Mouse (Mus musculus): ENCODE results near the gene Tymp.

Tymp gene

DNA sequence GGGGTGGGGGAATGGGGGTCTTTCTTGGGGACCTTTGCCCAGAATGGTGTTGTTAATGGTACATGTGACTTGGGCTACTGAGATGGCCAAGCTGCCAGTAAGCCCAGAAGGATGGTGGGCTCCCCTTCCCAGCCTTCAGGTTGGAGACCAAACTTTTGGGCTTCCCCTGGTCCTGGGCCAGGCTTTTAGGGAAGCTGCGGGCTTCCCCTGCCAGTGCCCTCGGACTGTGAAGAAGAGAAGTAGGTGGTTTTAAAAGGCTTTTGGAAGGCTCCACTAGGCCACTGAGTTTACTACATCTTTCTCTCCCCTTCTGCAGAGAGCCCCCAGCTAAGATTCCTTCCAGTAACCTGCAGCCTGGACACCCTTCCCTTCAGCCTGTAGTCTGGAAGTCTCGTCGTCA is 53.2 kb downstream of the Tymp start:
- no peak for DNase-seq

DNA sequence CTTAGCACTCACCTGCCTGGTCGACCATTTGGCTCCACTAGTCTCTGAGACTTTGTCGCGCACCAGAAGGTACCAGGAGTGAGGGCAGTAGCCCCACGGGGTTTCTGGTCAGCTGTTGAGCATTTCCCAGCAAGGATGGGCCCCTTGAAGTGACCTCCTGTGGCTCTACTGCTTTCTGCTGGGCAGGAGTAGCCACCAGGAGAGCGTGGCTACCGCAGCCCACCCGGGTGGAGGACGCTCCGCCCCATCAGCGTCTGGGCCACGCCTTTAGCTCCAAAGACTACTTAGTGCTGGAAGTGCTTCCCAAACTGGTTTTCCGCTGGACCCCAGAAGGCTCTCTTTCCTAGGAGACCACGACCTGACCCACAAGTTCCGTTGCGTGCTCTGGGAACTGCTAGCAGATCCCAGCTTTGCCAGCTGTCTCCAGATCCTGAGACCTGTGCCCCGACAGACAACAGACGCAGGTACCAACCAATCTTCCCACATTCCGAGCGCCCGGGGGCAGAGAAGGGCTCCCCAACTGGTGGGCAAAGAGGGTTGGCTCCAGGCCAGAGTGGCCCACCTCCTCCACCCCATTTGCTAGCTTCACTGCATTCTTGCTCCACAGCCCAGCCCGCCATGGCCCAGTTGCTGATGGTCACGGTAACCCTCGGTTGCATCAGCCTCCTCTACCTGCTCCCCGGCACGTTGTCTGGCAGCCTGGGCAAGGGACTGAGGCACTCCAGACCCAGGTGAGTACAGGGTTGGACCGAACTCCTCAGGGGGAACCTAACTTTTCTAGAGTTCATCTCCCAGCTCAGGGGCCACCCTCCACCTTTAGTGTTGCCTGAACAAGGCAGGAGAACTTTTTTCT is 53.9 kb downstream of the Tymp start, which contains the start of gene Adm2:
Gene Adm2, plus strand, starts transcription at position 51 of the 853 bp plus-strand sequence.
- peak; percentile 53 for DNase-seq
